Mouse (Mus musculus) cortical plate, adult 2 months (tissue): ENCODE measurements at regions not wholly inside any gene's neighbourhood (a gene's known extent, or its start where the extent isn't known, plus 50 kb on each side); places are given as distances from the start of the nearest gene placed in this dataset.

ENCODE experiments used
- CTCF ChIP-seq: fragments of 200-500 bp; IDR thresholded peaks from 2 replicates; pipeline ENCODE4 v1.5.1; 2011; ENCODE audit warnings: mild to moderate bottlenecking, control low read depth, low read length; ENCODE audit not compliant: insufficient read depth; ENCODE audit errors: extremely low read depth
- POLR2A ChIP-seq: fragments of 200-500 bp; IDR thresholded peaks from 2 replicates; pipeline ENCODE4 v1.6.1; 2011; ENCODE audit warnings: mild to moderate bottlenecking, low read length, control low read depth; ENCODE audit not compliant: insufficient read depth; ENCODE audit errors: extremely low read depth

- TF ChIP-seq CTCF (no peak), POLR2A (no peak)
These were observed 337.8 kb downstream of the Plod2 start for GRCm38 (mm10) chr9:92879812-92880211.
